Mouse (Mus musculus): ENCODE data around the gene Thrb. TPM values are rescaled to one million over a fixed set of nuclear protein-coding genes. Genes with fewer than 3 reads are reported as not detected.

Thrb gene
- total and polyA plus RNA-seq, 3 experiments: not detected

- Histone ChIP-seq H3K27me3 (ENCODE audit: control insufficient read depth in 1 of 2, insufficient read depth in 2 of 2, low read length in 2 of 2) (no peaks in the 10 kb centered on the region), H3K27ac (ENCODE audit: control insufficient read depth, low read depth, low read length) (no peak overlapping the region), H3K9me3 (replicated peaks; ENCODE audit: insufficient read depth, low read length) (no peaks in the 10 kb centered on the region), H3K36me3 (ENCODE audit: control insufficient read depth in 1 of 2, insufficient read depth in 2 of 2, low read length in 2 of 2) (no peaks in the 10 kb centered on the region), H3K4me3 (ENCODE audit: control insufficient read depth in 1 of 2, insufficient read depth in 1 of 2, low read depth in 2 of 2, low read length in 2 of 2) (no peak overlapping the region), H3K9ac (ENCODE audit: control insufficient read depth, low read depth, low read length, poor library complexity, severe bottlenecking) (no peak overlapping the region), H3K79me2 (ENCODE audit: control insufficient read depth, insufficient read depth, low read length, poor library complexity) (no peaks in the 10 kb centered on the region), H3K4me1 (ENCODE audit: control insufficient read depth in 1 of 2, insufficient read depth in 2 of 2, low read length in 2 of 2) (no peaks in the 10 kb centered on the region)
- no peak for DNase-seq (ENCODE audit: low read depth, low spot score)
- no peak for TF ChIP-seq MAZ (IDR thresholded peaks at IDR 0.05; ENCODE audit: low read depth, low read length)
- no peak for TF ChIP-seq JUND (IDR thresholded peaks at IDR 0.05; ENCODE audit: low read depth, low read length)
- TF ChIP-seq ETS1 (IDR thresholded peaks at IDR 0.05; ENCODE audit: low read depth, low read length): no peak
- no peak for TF ChIP-seq POLR2AphosphoS5 (IDR thresholded peaks at IDR 0.05; ENCODE audit: borderline replicate concordance, low read depth, low read length)
- TF ChIP-seq ZNF384 (IDR thresholded peaks at IDR 0.05; ENCODE audit: low read depth, low read length): no peak
- no peak for TF ChIP-seq USF1 (IDR thresholded peaks at IDR 0.05; ENCODE audit: low read depth, low read length)
- TF ChIP-seq E2F4 (IDR thresholded peaks at IDR 0.05; ENCODE audit: borderline replicate concordance, low read depth, low read length): no peak
- no peak for TF ChIP-seq GATA1 (IDR thresholded peaks at IDR 0.05; ENCODE audit: low read depth, low read length)
Measured at GRCm38 (mm10) chr14:17623936-17624335, 36.1 kb upstream of the Thrb start.

GRCm38 (mm10) chr14:17629215-17629614 is 30.8 kb upstream of the Thrb start:
- no peak for DNase-seq (ENCODE audit: low read depth, low spot score)
- Histone ChIP-seq H3K4me3 (ENCODE audit: control insufficient read depth in 1 of 2, insufficient read depth in 1 of 2, low read depth in 2 of 2, low read length in 2 of 2) (no peak overlapping the region), H3K36me3 (ENCODE audit: control insufficient read depth in 1 of 2, insufficient read depth in 2 of 2, low read length in 2 of 2) (no peaks in the 10 kb centered on the region), H3K27ac (ENCODE audit: control insufficient read depth, low read depth, low read length) (no peak overlapping the region), H3K27me3 (ENCODE audit: control insufficient read depth in 1 of 2, insufficient read depth in 2 of 2, low read length in 2 of 2) (no peaks in the 10 kb centered on the region), H3K4me1 (ENCODE audit: control insufficient read depth in 1 of 2, insufficient read depth in 2 of 2, low read length in 2 of 2) (no peaks in the 10 kb centered on the region), H3K9me3 (replicated peaks; ENCODE audit: insufficient read depth, low read length) (no peaks in the 10 kb centered on the region), H3K79me2 (ENCODE audit: control insufficient read depth, insufficient read depth, low read length, poor library complexity) (no peaks in the 10 kb centered on the region), H3K9ac (ENCODE audit: control insufficient read depth, low read depth, low read length, poor library complexity, severe bottlenecking) (no peak overlapping the region)
- TF ChIP-seq ELF1 (IDR thresholded peaks at IDR 0.05; ENCODE audit: low read depth, low read length) (no peak), MYC (IDR thresholded peaks at IDR 0.05; ENCODE audit: low read depth, low read length) (no peak), ZMIZ1 (IDR thresholded peaks at IDR 0.05; ENCODE audit: low read depth, low read length) (no peak)

DNA sequence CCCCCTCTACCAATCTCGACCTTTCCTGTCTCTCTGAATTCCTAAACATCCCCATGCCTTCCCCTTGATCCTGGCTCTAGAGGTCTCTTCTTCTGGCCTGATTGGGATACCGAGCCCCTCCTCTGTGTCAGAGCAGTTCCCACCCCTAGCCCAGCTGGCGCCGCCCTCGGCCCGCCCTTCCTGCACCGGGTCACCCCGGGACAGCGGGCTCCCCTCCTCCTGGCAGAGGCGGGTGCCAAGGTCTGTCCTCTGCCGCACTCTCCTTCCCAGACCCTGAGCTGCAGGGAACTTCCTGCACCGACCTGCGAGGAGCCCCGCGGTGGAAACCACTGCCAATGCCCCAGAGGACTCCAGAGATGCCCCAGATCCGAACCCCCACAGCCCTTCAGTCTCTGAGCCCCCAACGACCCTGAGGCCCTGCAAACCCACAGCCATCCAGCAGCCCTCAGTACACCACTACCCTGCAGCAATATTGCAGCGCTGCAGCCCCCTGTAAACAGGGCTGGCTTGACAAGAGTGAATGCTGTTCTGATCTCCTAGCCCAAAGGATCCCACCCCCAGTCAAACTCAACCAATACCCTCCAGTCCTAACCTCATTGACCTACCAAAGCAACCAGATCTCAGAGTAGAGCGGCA is 27.1 kb upstream of the Thrb start:
- Histone ChIP-seq H3K4me3 (ENCODE audit: control insufficient read depth in 1 of 2, insufficient read depth in 1 of 2, low read depth in 2 of 2, low read length in 2 of 2) (no peak overlapping the region), H3K79me2 (ENCODE audit: control insufficient read depth, insufficient read depth, low read length, poor library complexity) (no peaks in the 10 kb centered on the region), H3K4me1 (ENCODE audit: control insufficient read depth in 1 of 2, insufficient read depth in 2 of 2, low read length in 2 of 2) (no peaks in the 10 kb centered on the region), H3K9me3 (replicated peaks; ENCODE audit: insufficient read depth, low read length) (no peaks in the 10 kb centered on the region), H3K27ac (ENCODE audit: control insufficient read depth, low read depth, low read length) (no peak overlapping the region), H3K9ac (ENCODE audit: control insufficient read depth, low read depth, low read length, poor library complexity, severe bottlenecking) (no peak overlapping the region), H3K36me3 (ENCODE audit: control insufficient read depth in 1 of 2, insufficient read depth in 2 of 2, low read length in 2 of 2) (no peaks in the 10 kb centered on the region), H3K27me3 (ENCODE audit: control insufficient read depth in 1 of 2, insufficient read depth in 2 of 2, low read length in 2 of 2) (no peaks in the 10 kb centered on the region)
- TF ChIP-seq USF1 (IDR thresholded peaks at IDR 0.05; ENCODE audit: low read depth, low read length) (no peak), POLR2A (IDR thresholded peaks at IDR 0.05; ENCODE audit: control insufficient read depth in 1 of 2, insufficient read depth in 1 of 2, low read depth in 1 of 2, low read length in 2 of 2, poor library complexity in 1 of 2) (no peak), ZC3H11A (IDR thresholded peaks at IDR 0.05; ENCODE audit: low read depth, low read length) (no peak), SMC3 (IDR thresholded peaks at IDR 0.05; ENCODE audit: low read depth, low read length) (no peak), UBTF (IDR thresholded peaks at IDR 0.05; ENCODE audit: borderline replicate concordance, insufficient read depth, low read depth, low read length) (no peak), MYC (IDR thresholded peaks at IDR 0.05; ENCODE audit: low read depth, low read length) (no peak), MYB (IDR thresholded peaks at IDR 0.05; ENCODE audit: low read depth, low read length) (no peak), GATA1 (IDR thresholded peaks at IDR 0.05; ENCODE audit: low read depth, low read length) (no peak), TCF12 (IDR thresholded peaks at IDR 0.05; ENCODE audit: low read depth, low read length) (no peak), ZMIZ1 (IDR thresholded peaks at IDR 0.05; ENCODE audit: low read depth, low read length) (no peak), TAL1 (IDR thresholded peaks at IDR 0.05; ENCODE audit: low read length) (no peak), KAT2A (conservative IDR thresholded peaks at IDR 0.05; ENCODE audit: low read depth, low read length) (no peak), NRF1 (IDR thresholded peaks at IDR 0.05; ENCODE audit: insufficient read depth, low read depth, low read length, poor library complexity, severe bottlenecking) (no peak), ZNF384 (IDR thresholded peaks at IDR 0.05; ENCODE audit: low read depth, low read length) (no peak), EP300 (IDR thresholded peaks at IDR 0.05; ENCODE audit: low read depth in 1 of 2, low read length in 2 of 2) (no peak), SIN3A (IDR thresholded peaks at IDR 0.05; ENCODE audit: low read length) (no peak), RCOR1 (IDR thresholded peaks at IDR 0.05; ENCODE audit: low read depth, low read length) (no peak), MXI1 (IDR thresholded peaks at IDR 0.05; ENCODE audit: low read depth, low read length) (no peak)
- no peak for DNase-seq (ENCODE audit: low read depth, low spot score)
